Mouse (Mus musculus): ENCODE data around the gene Slc25a14. TPM values are rescaled to one million over a fixed set of nuclear protein-coding genes. Genes with fewer than 3 reads are reported as not detected.

Gene Slc25a14
- total and polyA plus RNA-seq, 3 experiments = 5.8 to 5.9 TPM; not detected in 1

DNA sequence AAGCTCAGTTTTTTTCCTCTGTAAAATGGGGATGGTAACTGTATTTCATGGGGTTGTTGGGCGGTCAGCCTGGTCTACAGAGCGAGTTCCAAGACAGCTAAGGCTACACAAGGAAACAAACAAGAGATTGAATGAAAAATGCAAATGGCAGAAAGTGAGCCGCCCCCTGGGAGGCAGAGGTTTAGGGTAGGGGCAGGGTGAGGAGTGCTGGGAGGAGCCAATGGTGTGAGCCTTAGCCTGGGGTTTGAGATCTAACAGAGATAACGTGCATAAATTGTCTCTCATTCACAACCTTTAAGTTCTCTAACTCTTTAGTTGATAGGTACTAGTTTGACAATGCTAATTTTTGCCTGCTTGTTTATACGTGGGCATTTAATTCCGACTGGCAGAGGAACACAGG lies 71.2 kb downstream of the Slc25a14 start:
- Histone ChIP-seq H3K27ac (ENCODE audit: control insufficient read depth, low read depth, low read length) (no peak overlapping the region; the same call in 1 of the 2 replicates), H3K79me2 (ENCODE audit: control insufficient read depth, insufficient read depth, low read length, poor library complexity) (peaks cover 12% of the 10 kb centered on the region)

DNA sequence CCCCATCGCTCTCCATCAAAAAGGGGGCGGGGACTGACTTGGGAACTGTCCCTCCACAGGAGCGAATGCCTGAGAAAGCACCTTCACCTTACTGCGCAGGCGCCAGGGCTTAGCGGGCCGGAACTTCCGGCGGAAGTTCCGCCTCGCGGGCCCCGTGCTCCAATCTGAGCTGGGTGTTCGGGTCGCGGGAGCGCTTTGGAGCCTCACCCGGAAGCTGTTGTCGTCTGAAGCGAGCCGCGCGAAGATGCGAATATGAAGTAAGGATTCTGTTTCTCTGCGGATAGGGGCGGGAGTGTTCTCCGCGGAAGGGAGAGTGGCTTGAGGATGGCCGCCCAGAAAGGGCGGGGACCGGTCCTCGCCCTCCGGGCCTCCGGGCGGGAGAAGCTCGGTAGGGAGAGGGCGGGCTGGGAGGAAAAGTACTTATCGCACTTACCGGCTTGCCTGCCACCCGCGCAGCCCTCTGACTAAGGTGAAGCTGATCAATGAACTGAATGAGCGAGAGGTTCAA lies 71.7 kb downstream of the Slc25a14 start, which contains the start of gene Rbmx2:
Rbmx2 (plus strand) TSS at position 141 of the 508 bp plus-strand sequence.
- no peaks in the 10 kb centered on the region for H3K9me3 ChIP-seq (replicated peaks; ENCODE audit: insufficient read depth, low read length)
- H3K9ac ChIP-seq (ENCODE audit: control insufficient read depth, low read depth, low read length, poor library complexity, severe bottlenecking) = peak within 1 kb of the TSS; percentile 83
- DNase-seq (ENCODE audit: low read depth, low spot score) = peak; percentile 93
- H3K27ac ChIP-seq (ENCODE audit: control insufficient read depth, low read depth, low read length) = peak within 1 kb of the TSS; percentile 79
- no peaks in the 10 kb centered on the region for H3K27me3 ChIP-seq (ENCODE audit: control insufficient read depth in 1 of 2, insufficient read depth in 2 of 2, low read length in 2 of 2)
- H3K79me2 ChIP-seq (ENCODE audit: control insufficient read depth, insufficient read depth, low read length, poor library complexity) = peaks cover 12% of the 10 kb centered on the region
- peak within 1 kb of the TSS; percentile 75 to 83 for H3K4me3 ChIP-seq (ENCODE audit: control insufficient read depth in 1 of 2, insufficient read depth in 1 of 2, low read depth in 2 of 2, low read length in 2 of 2)
- H3K4me1 ChIP-seq (ENCODE audit: control insufficient read depth in 1 of 2, insufficient read depth in 2 of 2, low read length in 2 of 2) = peaks cover 0 to 8% of the 10 kb centered on the region in 2 experiments; a peak in 2 of 4 replicates
- 0 out of 4 replicates have a peak, but pooled peaks cover 0 to 2% of the 10 kb centered on the region in 2 experiments for H3K36me3 ChIP-seq (ENCODE audit: control insufficient read depth in 1 of 2, insufficient read depth in 2 of 2, low read length in 2 of 2)
- no peak for TF ChIP-seq ZMIZ1 (IDR thresholded peaks at IDR 0.05; ENCODE audit: low read depth, low read length)
- peak; percentile 35; the same call in 1 of the 2 replicates for TF ChIP-seq TBP (IDR thresholded peaks at IDR 0.05; ENCODE audit: low read depth, low read length)
- TF ChIP-seq E2F4 (IDR thresholded peaks at IDR 0.05; ENCODE audit: borderline replicate concordance, low read depth, low read length) = no peak; the same call in 1 of the 2 replicates
- peak; percentile 82 for TF ChIP-seq NRF1 (IDR thresholded peaks at IDR 0.05; ENCODE audit: insufficient read depth, low read depth, low read length, poor library complexity, severe bottlenecking)
- TF ChIP-seq TAL1 (IDR thresholded peaks at IDR 0.05; ENCODE audit: low read length) = no peak
- no peak for TF ChIP-seq ZKSCAN1 (IDR thresholded peaks at IDR 0.05; ENCODE audit: low read depth, low read length)
- no peak for TF ChIP-seq MXI1 (IDR thresholded peaks at IDR 0.05; ENCODE audit: low read depth, low read length)
- no peak for TF ChIP-seq CTCF (IDR thresholded peaks at IDR 0.05 in 2 of 3, conservative IDR thresholded peaks at IDR 0.05 in 1 of 3; ENCODE audit: control insufficient read depth in 1 of 3, insufficient read depth in 1 of 3, low read depth in 2 of 3, low read length in 3 of 3, poor library complexity in 1 of 3, severe bottlenecking in 1 of 3)
- no peak for TF ChIP-seq GABPA (IDR thresholded peaks at IDR 0.05; ENCODE audit: low read depth, low read length)
- TF ChIP-seq MEF2A (IDR thresholded peaks at IDR 0.05; ENCODE audit: extremely low read depth, insufficient replicate concordance, low read depth, low read length, poor library complexity, severe bottlenecking) = no peak
- no peak for TF ChIP-seq CHD2 (IDR thresholded peaks at IDR 0.05; ENCODE audit: low read length)
- no peak for TF ChIP-seq RCOR1 (IDR thresholded peaks at IDR 0.05; ENCODE audit: low read depth, low read length)
- no peak for TF ChIP-seq ZC3H11A (IDR thresholded peaks at IDR 0.05; ENCODE audit: low read depth, low read length)
- TF ChIP-seq CHD1 (IDR thresholded peaks at IDR 0.05; ENCODE audit: low read depth, low read length) = no peak
- no peak for TF ChIP-seq MAX (IDR thresholded peaks at IDR 0.05; ENCODE audit: low read length)
- TF ChIP-seq MYC (IDR thresholded peaks at IDR 0.05; ENCODE audit: low read depth, low read length) = no peak
- TF ChIP-seq MAZ (IDR thresholded peaks at IDR 0.05; ENCODE audit: low read depth, low read length) = no peak
- TF ChIP-seq NELFE (IDR thresholded peaks at IDR 0.05; ENCODE audit: low read depth, low read length) = no peak
- TF ChIP-seq BHLHE40 (IDR thresholded peaks at IDR 0.05; ENCODE audit: borderline replicate concordance, low read depth, low read length) = no peak
- TF ChIP-seq USF1 (IDR thresholded peaks at IDR 0.05; ENCODE audit: low read depth, low read length) = no peak
- TF ChIP-seq USF2 (IDR thresholded peaks at IDR 0.05; ENCODE audit: borderline replicate concordance in 1 of 2, insufficient read depth in 1 of 2, low read depth in 1 of 2, low read length in 2 of 2) = no peak
- TF ChIP-seq SIN3A (IDR thresholded peaks at IDR 0.05; ENCODE audit: low read length) = peak; percentile 25; the same call in 1 of the 2 replicates
- TF ChIP-seq ZNF384 (IDR thresholded peaks at IDR 0.05; ENCODE audit: low read depth, low read length) = no peak
- no peak for TF ChIP-seq GATA1 (IDR thresholded peaks at IDR 0.05; ENCODE audit: low read depth, low read length)
- TF ChIP-seq ELF1 (IDR thresholded peaks at IDR 0.05; ENCODE audit: low read depth, low read length) = peak; percentile 84
- peak; percentile 39 to 70; a peak in 3 of 4 replicates for TF ChIP-seq POLR2A (IDR thresholded peaks at IDR 0.05; ENCODE audit: control insufficient read depth in 1 of 2, insufficient read depth in 1 of 2, low read depth in 1 of 2, low read length in 2 of 2, poor library complexity in 1 of 2)
- TF ChIP-seq POLR2AphosphoS5 (IDR thresholded peaks at IDR 0.05; ENCODE audit: borderline replicate concordance, low read depth, low read length) = no peak
- TF ChIP-seq MAFK (IDR thresholded peaks at IDR 0.05; ENCODE audit: borderline replicate concordance, low read depth, low read length) = no peak
- no peak for TF ChIP-seq TCF12 (IDR thresholded peaks at IDR 0.05; ENCODE audit: low read depth, low read length)
- no peak for TF ChIP-seq JUND (IDR thresholded peaks at IDR 0.05; ENCODE audit: low read depth, low read length)

More for the DNA sequence above, 71.2 kb downstream of the Slc25a14 start:
- Histone ChIP-seq H3K9ac (ENCODE audit: control insufficient read depth, low read depth, low read length, poor library complexity, severe bottlenecking) (peak overlapping the region; percentile 29; the same call in 1 of the 2 replicates), H3K27me3 (ENCODE audit: control insufficient read depth in 1 of 2, insufficient read depth in 2 of 2, low read length in 2 of 2) (no peaks in the 10 kb centered on the region), H3K9me3 (replicated peaks; ENCODE audit: insufficient read depth, low read length) (no peaks in the 10 kb centered on the region), H3K4me3 (ENCODE audit: control insufficient read depth in 1 of 2, insufficient read depth in 1 of 2, low read depth in 2 of 2, low read length in 2 of 2) (peak overlapping the region; percentile 34 to 47; a peak in 3 of 4 replicates), H3K36me3 (ENCODE audit: control insufficient read depth in 1 of 2, insufficient read depth in 2 of 2, low read length in 2 of 2) (0 out of 4 replicates have a peak, but pooled peaks cover 0 to 2% of the 10 kb centered on the region in 2 experiments), H3K4me1 (ENCODE audit: control insufficient read depth in 1 of 2, insufficient read depth in 2 of 2, low read length in 2 of 2) (peaks cover 0 to 8% of the 10 kb centered on the region in 2 experiments; a peak in 2 of 4 replicates)
- no peak for DNase-seq (ENCODE audit: low read depth, low spot score)
- no peak for TF ChIP-seq MAFK (IDR thresholded peaks at IDR 0.05; ENCODE audit: borderline replicate concordance, low read depth, low read length)
- peak; percentile 61 for TF ChIP-seq GATA1 (IDR thresholded peaks at IDR 0.05; ENCODE audit: low read depth, low read length)

All from MEL (cell line).